Mouse (Mus musculus): ENCODE data around the gene Tdp1.

The Tdp1 gene

DNA sequence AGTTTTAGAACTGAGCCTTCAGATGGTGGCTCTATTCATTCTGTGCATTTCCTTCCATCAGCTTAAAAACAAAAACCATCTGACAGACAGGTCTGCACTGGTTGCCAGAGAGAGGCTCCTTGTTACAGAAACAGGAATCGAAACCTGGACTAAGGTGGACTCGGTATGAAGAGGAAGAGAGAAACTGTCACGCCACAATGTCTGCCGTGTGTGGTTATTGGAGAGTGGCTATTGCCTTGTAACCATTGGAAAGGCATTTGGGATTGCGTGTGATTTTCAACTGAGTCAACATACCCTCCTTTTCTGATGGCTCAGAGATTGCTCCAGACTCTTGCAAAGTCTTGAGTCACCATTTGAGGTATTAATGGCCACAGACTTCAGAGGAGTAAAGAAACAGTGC, 102.5 kb downstream of the Tdp1 start:
- Histone ChIP-seq H3K9me3 (ENCODE audit: low read length) (0 out of 2 replicates have a peak, but pooled peaks cover 7% of the 10 kb centered on the region), H3K36me3 (ENCODE audit: insufficient read depth, low read length) (no peaks in the 10 kb centered on the region), H3K27me3 (ENCODE audit: insufficient read depth, low read length) (0 out of 2 replicates have a peak, but pooled peaks cover 3% of the 10 kb centered on the region), H3K4me1 (replicated peaks; ENCODE audit: low read depth, low read length) (no peaks in the 10 kb centered on the region), H3K4me3 (replicated peaks; ENCODE audit: low read length) (no peak overlapping the region)
- TF ChIP-seq POU5F1 (IDR thresholded peaks at IDR 0.05; ENCODE audit: borderline replicate concordance, low read length): no peak
- no peak for TF ChIP-seq NANOG (IDR thresholded peaks at IDR 0.05; ENCODE audit: borderline replicate concordance, low read length)

DNA sequence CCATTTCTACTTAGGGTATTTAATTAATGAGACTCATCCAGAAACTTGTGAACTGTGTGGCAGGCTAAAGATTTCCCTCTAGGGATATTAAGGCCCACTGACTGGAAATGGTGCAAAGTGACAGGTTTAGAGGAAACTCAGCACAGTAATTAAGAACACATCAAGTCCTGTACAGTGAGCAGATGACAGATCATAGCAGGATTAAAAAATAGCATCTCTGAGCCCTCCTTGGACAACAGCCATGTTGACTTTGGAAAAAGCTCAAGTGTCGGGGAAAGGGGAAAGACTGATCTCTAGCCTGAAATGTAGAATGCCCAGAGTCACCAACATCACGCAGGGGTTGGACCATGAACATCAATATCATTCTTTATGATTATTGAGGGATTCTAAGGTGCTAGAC, 103.8 kb downstream of the Tdp1 start:
- no peaks in the 10 kb centered on the region for H3K36me3 ChIP-seq (ENCODE audit: insufficient read depth, low read length)
- no peaks in the 10 kb centered on the region for H3K4me1 ChIP-seq (replicated peaks; ENCODE audit: low read depth, low read length)
- 0 out of 2 replicates have a peak, but pooled peaks cover 7% of the 10 kb centered on the region for H3K9me3 ChIP-seq (ENCODE audit: low read length)
- no peak for TF ChIP-seq POU5F1 (IDR thresholded peaks at IDR 0.05; ENCODE audit: borderline replicate concordance, low read length)
- TF ChIP-seq CTCF (conservative IDR thresholded peaks at IDR 0.05; ENCODE audit: low read length): no peak
- no peak for TF ChIP-seq NANOG (IDR thresholded peaks at IDR 0.05; ENCODE audit: borderline replicate concordance, low read length)
- 0 out of 2 replicates have a peak, but pooled peaks cover 3% of the 10 kb centered on the region for H3K27me3 ChIP-seq (ENCODE audit: insufficient read depth, low read length)
- no peak overlapping the region for H3K4me3 ChIP-seq (replicated peaks; ENCODE audit: low read length)

DNA sequence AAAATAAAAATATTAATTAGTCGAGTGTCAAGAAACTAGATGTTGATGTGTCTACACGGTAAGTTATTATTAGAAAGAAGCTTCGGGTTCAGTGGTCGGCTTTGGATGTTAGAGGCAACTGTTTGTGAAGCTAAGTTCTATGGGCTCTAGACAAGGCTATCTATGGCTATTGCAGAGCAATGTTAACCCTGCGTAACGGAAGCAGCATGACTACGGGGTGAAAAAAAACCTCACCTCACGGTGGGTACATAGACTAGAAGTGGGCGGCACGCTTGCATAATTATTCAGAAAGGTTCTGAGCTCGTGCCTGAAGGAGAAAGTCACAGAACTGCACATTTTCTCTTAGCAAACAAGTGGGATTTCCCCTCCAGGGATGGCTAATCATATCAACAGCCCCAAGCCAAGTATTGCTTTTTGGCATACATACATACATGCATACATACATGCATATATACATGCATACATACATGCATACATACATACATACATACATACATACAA, 108.1 kb downstream of the Tdp1 start:
- TF ChIP-seq CTCF (conservative IDR thresholded peaks at IDR 0.05; ENCODE audit: low read length) (no peak), NANOG (IDR thresholded peaks at IDR 0.05; ENCODE audit: borderline replicate concordance, low read length) (no peak), POU5F1 (IDR thresholded peaks at IDR 0.05; ENCODE audit: borderline replicate concordance, low read length) (no peak)
- no peaks in the 10 kb centered on the region for H3K27me3 ChIP-seq (ENCODE audit: insufficient read depth, low read length)

DNA sequence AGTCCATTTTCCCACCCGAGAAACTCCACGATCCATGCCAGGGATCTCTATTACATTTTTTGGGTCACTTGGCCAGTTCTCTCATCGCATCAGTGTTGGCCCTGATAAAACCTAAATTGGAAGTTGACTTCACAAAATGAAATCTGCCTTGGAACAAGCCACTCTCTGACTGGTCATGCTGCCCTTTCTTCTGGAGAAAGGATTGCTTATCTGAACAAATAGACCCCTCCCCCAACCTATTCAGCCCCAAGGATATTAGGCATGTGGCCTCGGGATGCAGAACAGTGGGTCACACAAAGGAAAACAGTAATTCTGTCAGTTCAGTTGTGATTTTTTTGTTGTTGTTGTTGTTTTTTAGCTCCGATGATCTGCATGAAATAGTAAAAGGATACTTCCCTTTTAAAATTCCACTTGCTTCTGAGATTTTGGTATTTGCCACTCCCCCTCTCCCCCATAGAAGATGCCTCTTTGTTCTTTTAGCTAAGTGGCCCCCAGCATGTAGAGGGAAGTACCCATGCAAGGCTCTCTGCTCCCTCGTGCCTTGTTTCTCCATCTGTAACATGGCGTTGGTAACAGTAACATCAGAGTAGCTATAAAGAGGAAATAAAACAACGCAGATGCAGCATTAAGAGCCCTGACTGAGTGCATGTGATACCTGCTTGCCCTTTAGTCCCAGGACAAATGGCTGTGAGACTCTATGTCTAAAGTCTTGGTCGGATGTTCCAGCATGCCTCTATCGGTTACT, 109.0 kb downstream of the Tdp1 start:
- Histone ChIP-seq H3K4me3 (replicated peaks; ENCODE audit: low read length) (no peak overlapping the region), H3K36me3 (ENCODE audit: insufficient read depth, low read length) (no peaks in the 10 kb centered on the region), H3K4me1 (replicated peaks; ENCODE audit: low read depth, low read length) (no peaks in the 10 kb centered on the region), H3K9me3 (ENCODE audit: low read length) (0 out of 2 replicates have a peak, but pooled peaks cover 4% of the 10 kb centered on the region), H3K27me3 (ENCODE audit: insufficient read depth, low read length) (no peaks in the 10 kb centered on the region)
- no peak for TF ChIP-seq CTCF (conservative IDR thresholded peaks at IDR 0.05; ENCODE audit: low read length)
- no peak for TF ChIP-seq POU5F1 (IDR thresholded peaks at IDR 0.05; ENCODE audit: borderline replicate concordance, low read length)
- no peak for TF ChIP-seq NANOG (IDR thresholded peaks at IDR 0.05; ENCODE audit: borderline replicate concordance, low read length)

More for the DNA sequence above, 108.1 kb downstream of the Tdp1 start:
- H3K9me3 ChIP-seq (ENCODE audit: low read length): 0 out of 2 replicates have a peak, but pooled peaks cover 7% of the 10 kb centered on the region
- H3K36me3 ChIP-seq (ENCODE audit: insufficient read depth, low read length): no peaks in the 10 kb centered on the region
- H3K4me3 ChIP-seq (replicated peaks; ENCODE audit: low read length): no peak overlapping the region
- H3K4me1 ChIP-seq (replicated peaks; ENCODE audit: low read depth, low read length): no peaks in the 10 kb centered on the region

DNA sequence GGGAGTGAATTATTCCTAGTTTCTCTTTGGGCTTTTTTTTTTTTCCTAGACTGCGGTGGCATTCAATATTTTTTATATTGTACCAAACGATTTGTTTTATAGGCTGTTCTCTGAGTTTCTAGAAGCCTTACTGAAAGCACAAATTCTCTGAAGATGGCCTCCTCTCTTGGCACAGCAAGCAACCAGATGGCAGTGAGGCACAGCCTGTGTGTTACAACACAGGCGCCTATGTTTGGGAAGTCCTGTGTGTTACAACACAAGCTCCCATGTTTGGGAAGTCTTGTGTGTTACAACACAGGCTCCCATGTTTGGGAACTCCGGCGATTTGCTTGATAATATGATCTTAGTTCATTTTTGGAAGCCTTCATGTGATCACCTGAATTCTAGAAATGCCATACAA, 111.6 kb downstream of the Tdp1 start:
- TF ChIP-seq CTCF (conservative IDR thresholded peaks at IDR 0.05; ENCODE audit: low read length) (no peak), POU5F1 (IDR thresholded peaks at IDR 0.05; ENCODE audit: borderline replicate concordance, low read length) (no peak), NANOG (IDR thresholded peaks at IDR 0.05; ENCODE audit: borderline replicate concordance, low read length) (no peak)
- H3K4me1 ChIP-seq (replicated peaks; ENCODE audit: low read depth, low read length): peaks cover 9% of the 10 kb centered on the region
- H3K9me3 ChIP-seq (ENCODE audit: low read length): 0 out of 2 replicates have a peak, but pooled peaks cover 2% of the 10 kb centered on the region
- H3K27me3 ChIP-seq (ENCODE audit: insufficient read depth, low read length): no peaks in the 10 kb centered on the region
- no peaks in the 10 kb centered on the region for H3K36me3 ChIP-seq (ENCODE audit: insufficient read depth, low read length)
- no peak overlapping the region for H3K4me3 ChIP-seq (replicated peaks; ENCODE audit: low read length)

DNA sequence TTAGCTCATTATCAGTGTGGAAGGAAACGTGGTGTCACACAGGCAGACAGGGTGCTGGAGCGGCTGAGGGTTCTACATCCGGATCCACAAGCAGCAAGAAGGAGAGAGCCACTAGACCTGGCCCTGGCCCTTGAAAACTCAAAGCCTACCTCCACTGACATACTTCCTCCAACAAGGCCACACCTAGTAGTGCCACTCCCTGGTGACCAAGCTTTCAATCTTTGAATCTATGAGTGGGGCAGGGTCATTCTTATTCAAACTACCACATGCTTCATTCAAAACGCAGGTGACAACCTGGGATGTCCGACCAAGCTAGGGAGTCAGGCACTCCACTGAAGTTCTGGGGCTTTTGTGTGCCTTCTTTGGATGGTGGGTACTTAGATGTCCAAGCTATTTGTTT, 115.4 kb downstream of the Tdp1 start:
- Histone ChIP-seq H3K4me1 (replicated peaks; ENCODE audit: low read depth, low read length) (peaks cover 9% of the 10 kb centered on the region), H3K27me3 (ENCODE audit: insufficient read depth, low read length) (no peaks in the 10 kb centered on the region), H3K4me3 (replicated peaks; ENCODE audit: low read length) (no peak overlapping the region), H3K9me3 (ENCODE audit: low read length) (no peaks in the 10 kb centered on the region), H3K36me3 (ENCODE audit: insufficient read depth, low read length) (no peaks in the 10 kb centered on the region)
- TF ChIP-seq CTCF (conservative IDR thresholded peaks at IDR 0.05; ENCODE audit: low read length) (no peak), POU5F1 (IDR thresholded peaks at IDR 0.05; ENCODE audit: borderline replicate concordance, low read length) (no peak), NANOG (IDR thresholded peaks at IDR 0.05; ENCODE audit: borderline replicate concordance, low read length) (no peak)

DNA sequence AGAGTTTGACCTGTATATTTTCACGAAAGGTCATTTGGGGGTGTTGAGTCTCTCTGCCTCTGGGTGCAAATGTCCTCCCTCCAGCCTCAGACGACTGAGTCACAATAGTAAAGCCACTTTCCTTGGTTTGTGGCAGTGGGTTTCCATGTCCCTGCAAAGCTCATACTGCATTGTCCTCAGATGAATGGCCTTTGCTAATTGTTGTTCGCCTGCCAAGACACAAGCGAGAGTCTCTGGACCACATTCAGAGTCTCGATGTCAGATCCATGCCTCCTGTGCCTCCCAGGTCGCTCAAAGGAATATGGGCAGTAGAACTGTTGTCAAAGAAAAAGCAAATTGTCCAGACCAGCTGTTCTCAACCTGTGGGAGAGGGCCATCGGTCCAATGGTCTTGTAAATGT, 116.1 kb downstream of the Tdp1 start:
- peaks cover 9% of the 10 kb centered on the region for H3K4me1 ChIP-seq (replicated peaks; ENCODE audit: low read depth, low read length)
- H3K9me3 ChIP-seq (ENCODE audit: low read length): no peaks in the 10 kb centered on the region
- H3K4me3 ChIP-seq (replicated peaks; ENCODE audit: low read length): no peak overlapping the region
- H3K36me3 ChIP-seq (ENCODE audit: insufficient read depth, low read length): no peaks in the 10 kb centered on the region
- no peak for TF ChIP-seq CTCF (conservative IDR thresholded peaks at IDR 0.05; ENCODE audit: low read length)
- TF ChIP-seq POU5F1 (IDR thresholded peaks at IDR 0.05; ENCODE audit: borderline replicate concordance, low read length): no peak
- no peak for TF ChIP-seq NANOG (IDR thresholded peaks at IDR 0.05; ENCODE audit: borderline replicate concordance, low read length)
- no peaks in the 10 kb centered on the region for H3K27me3 ChIP-seq (ENCODE audit: insufficient read depth, low read length)

DNA sequence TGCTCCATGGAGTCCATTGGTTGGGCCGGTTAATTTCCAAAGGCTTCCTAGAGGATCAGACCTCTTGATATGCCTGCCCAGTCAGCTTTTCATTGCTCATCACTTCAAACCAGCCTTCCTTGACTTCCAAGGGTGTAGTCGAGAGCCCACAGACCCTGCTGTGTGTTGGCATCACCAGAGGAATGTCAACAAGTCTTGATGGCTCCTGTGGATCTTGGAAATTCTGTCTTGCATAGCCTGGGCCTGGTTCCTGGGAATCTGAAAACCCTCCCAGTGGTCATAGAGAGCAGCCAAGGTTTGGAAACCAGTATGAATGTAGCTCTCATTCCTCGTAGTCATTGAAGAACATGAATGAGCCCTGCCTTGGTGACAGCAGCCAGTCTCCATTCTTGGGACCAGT, 116.9 kb downstream of the Tdp1 start:
- H3K9me3 ChIP-seq (ENCODE audit: low read length): no peaks in the 10 kb centered on the region
- no peaks in the 10 kb centered on the region for H3K27me3 ChIP-seq (ENCODE audit: insufficient read depth, low read length)
- H3K4me1 ChIP-seq (replicated peaks; ENCODE audit: low read depth, low read length): peaks cover 9% of the 10 kb centered on the region
- no peaks in the 10 kb centered on the region for H3K36me3 ChIP-seq (ENCODE audit: insufficient read depth, low read length)
- no peak overlapping the region for H3K4me3 ChIP-seq (replicated peaks; ENCODE audit: low read length)
- no peak for TF ChIP-seq POU5F1 (IDR thresholded peaks at IDR 0.05; ENCODE audit: borderline replicate concordance, low read length)

DNA sequence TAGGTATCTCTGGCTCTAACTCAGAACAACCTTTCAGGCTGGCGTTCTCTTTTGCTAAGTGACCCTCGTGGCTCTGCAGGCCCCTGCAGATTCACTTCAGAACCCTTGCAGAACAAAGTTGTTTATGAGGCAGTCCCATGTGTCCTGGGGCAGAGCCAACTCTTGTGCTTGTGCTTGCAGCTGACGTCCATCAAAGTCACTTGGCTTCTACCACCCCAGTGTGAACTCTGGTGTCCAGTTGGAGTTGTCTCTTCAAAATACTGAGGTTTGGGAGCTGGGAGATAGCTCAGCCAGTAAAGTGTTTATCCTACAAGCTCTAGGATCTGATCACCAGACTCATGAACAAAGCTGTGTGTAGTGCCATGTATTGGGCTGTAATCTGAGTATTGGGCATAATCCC, 117.6 kb downstream of the Tdp1 start:
- Histone ChIP-seq H3K36me3 (ENCODE audit: insufficient read depth, low read length) (no peaks in the 10 kb centered on the region), H3K9me3 (ENCODE audit: low read length) (no peaks in the 10 kb centered on the region), H3K4me1 (replicated peaks; ENCODE audit: low read depth, low read length) (peaks cover 9% of the 10 kb centered on the region), H3K27me3 (ENCODE audit: insufficient read depth, low read length) (no peaks in the 10 kb centered on the region), H3K4me3 (replicated peaks; ENCODE audit: low read length) (no peak overlapping the region)
- TF ChIP-seq CTCF (conservative IDR thresholded peaks at IDR 0.05; ENCODE audit: low read length): no peak
- TF ChIP-seq POU5F1 (IDR thresholded peaks at IDR 0.05; ENCODE audit: borderline replicate concordance, low read length): no peak
- no peak for TF ChIP-seq NANOG (IDR thresholded peaks at IDR 0.05; ENCODE audit: borderline replicate concordance, low read length)

Data from E14TG2a.4 (cell line).